Mouse (Mus musculus) embryonic facial prominence, embryonic 11.5 days (tissue): ENCODE measurements around the gene Lmx1b. TPM values are rescaled to one million over a fixed set of nuclear protein-coding genes. Genes with fewer than 3 reads are reported as not detected.
A peak's percentile ranks its signal among the peaks of the same experiment; 100 is the strongest.

Experiments used
- ATAC-seq: fragments of 200-750 bp; cut with Nextera tagmentation; replicated peaks from 2 replicates; pipeline ENCODE4 v1.8.0; 2017; ENCODE audit warnings: low read depth; ENCODE audit not compliant: insufficient number of reproducible peaks, low FRiP score, low TSS enrichment
- DNase-seq: peaks from one replicate; pipeline ENCODE4 v3.0.0-alpha.2; 2015; ENCODE audit warnings: low spot score
- H3K27ac ChIP-seq: fragments of 300-500 bp; sonication (generic); replicated peaks from 2 replicates; pipeline ENCODE4 v1.5.1; 2014; ENCODE audit warnings: mild to moderate bottlenecking, low read depth, low read length, control low read depth
- H3K27me3 ChIP-seq: fragments of 300-500 bp; sonication (generic); 2 replicates; pipeline ENCODE4 v1.6.1; 2014; ENCODE audit warnings: mild to moderate bottlenecking, low read length, moderate library complexity, mixed read lengths; ENCODE audit not compliant: control insufficient read depth, insufficient read depth
- H3K36me3 ChIP-seq: fragments of 300-500 bp; sonication (generic); replicated peaks from 2 replicates; pipeline ENCODE4 v1.6.1; 2014; ENCODE audit warnings: low read depth, mild to moderate bottlenecking, low read length, moderate library complexity, mixed read lengths; ENCODE audit not compliant: control insufficient read depth, insufficient read depth
- H3K4me1 ChIP-seq: fragments of 300-500 bp; sonication (generic); 2 replicates; pipeline ENCODE4 v1.6.1; 2014; ENCODE audit warnings: low read length, mixed read lengths; ENCODE audit not compliant: control insufficient read depth, insufficient read depth
- H3K4me2 ChIP-seq: fragments of 300-500 bp; sonication (generic); 2 replicates; pipeline ENCODE4 v1.6.1; 2014; ENCODE audit warnings: low read depth, mild to moderate bottlenecking, control low read depth, low read length, moderate library complexity
- H3K4me3 ChIP-seq: fragments of 300-500 bp; sonication (generic); 2 replicates; pipeline ENCODE4 v1.5.1; 2014; ENCODE audit warnings: low read depth, low read length, control low read depth
- H3K9ac ChIP-seq: fragments of 300-500 bp; sonication (generic); replicated peaks from 2 replicates; pipeline ENCODE4 v1.6.1; 2014; ENCODE audit warnings: mild to moderate bottlenecking, control low read depth, low read length
- H3K9me3 ChIP-seq: fragments of 300-500 bp; sonication (generic); replicated peaks from 2 replicates; pipeline ENCODE4 v1.6.1; 2016; ENCODE audit warnings: mild to moderate bottlenecking, low read length, inconsistent platforms, mixed read lengths; ENCODE audit not compliant: control insufficient read depth
- WGBS: fragments of 180-500 bp; shearing (Covaris S2); extraction: QIAGEN DNeasy Blood & Tissue Kit; methylation state at CpG from one replicate; pipeline ENCODE4 v1.1.7; 2014; 5-methylcytosine and 5-hydroxymethylcytosine counted together
- polyA plus RNA-seq: library from polyadenylated mRNA; unstranded; fragments of >200 nt; fragmentation: Nextera tagmentation; extraction: Ambion mirVana; gene quantifications from 2 replicates; pipeline ENCODE4 v1.2.1, GENCODE M21; 2014

The Lmx1b gene
- 1.2 TPM in 2 replicates for polyA plus RNA-seq

DNA sequence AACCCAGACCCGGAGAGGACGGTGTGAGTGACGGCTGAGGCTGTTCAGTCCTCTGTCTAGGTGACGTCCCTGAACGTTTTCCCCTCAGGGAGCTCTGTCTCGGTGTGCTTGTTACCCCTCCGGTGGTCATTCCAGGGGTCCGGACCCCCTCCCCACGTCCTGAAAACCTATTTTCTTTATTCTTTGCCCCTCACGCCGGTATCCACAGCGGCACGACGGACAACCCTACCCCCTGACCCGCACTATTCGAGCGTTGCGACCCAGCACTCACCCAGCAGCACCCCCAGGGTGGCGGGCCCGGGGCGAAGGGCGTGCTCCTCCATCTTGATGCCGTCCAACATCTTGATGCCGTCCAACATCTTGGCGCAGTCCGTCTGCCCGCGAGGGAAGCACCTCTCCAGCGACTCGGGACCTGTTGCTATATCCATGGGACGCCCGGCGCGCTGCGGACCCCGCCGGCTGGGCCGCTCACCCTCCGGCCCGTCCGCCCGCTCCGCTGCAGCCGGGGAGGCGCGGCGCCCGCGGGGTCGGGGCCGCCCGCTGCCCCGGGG is at the start of gene Lmx1b:
Lmx1b (minus strand) TSS at position 341 of the 551 bp plus-strand sequence.
- no peak for DNase-seq

DNA sequence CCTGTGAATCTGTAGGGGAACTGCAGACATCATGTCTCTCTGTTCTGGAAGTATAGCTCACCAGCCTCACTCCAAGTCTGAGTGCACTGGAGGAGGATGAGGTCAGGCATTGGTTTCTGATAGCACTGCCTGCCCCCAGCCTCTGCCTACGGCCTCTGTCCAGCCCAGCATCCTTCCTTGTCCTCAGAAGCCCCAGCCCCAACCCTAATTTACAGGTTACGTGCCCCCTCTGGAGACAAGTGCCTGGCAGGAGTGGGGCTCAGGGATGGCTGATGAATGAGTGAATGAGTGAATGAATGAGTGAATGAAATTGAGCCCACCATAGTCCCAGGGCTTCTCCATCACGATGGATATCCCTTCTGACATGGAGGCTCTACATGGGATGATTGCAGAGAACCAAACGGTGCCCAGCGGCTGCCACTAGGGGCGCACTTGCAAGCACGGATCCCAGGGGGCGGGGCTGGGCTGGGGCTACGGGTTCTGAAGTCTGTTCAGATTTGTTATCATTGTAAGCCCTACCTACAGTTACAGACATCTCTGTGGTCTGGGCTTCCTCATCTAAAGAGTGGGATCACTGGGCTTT is 49.7 kb upstream of the Lmx1b start:
- no peaks in the 10 kb centered on the region for H3K9me3 ChIP-seq
- ATAC-seq, result no peak
- H3K27me3 ChIP-seq, result peaks cover 4% of the 10 kb centered on the region; the same call in 1 of the 2 replicates
- no peak overlapping the region for H3K4me2 ChIP-seq
- no peak overlapping the region for H3K27ac ChIP-seq
- H3K4me1 ChIP-seq, result no peaks in the 10 kb centered on the region
- 25% methylated on average over 9 of the region's 9 CpGs for WGBS
- H3K36me3 ChIP-seq, result no peaks in the 10 kb centered on the region
- peak; percentile 69 for DNase-seq
- H3K4me3 ChIP-seq, result no peak overlapping the region
- H3K9ac ChIP-seq, result no peak overlapping the region

More for the DNA sequence above, at the start of gene Lmx1b:
- no peaks in the 10 kb centered on the region for H3K9me3 ChIP-seq
- WGBS, result under 1% methylated on average over 39 of the region's 53 CpGs
- peak within 1 kb of the TSS; percentile 42 for H3K4me3 ChIP-seq
- peaks cover 6% of the 10 kb centered on the region for H3K4me1 ChIP-seq
- H3K9ac ChIP-seq, result peak within 1 kb of the TSS; percentile 43
- no peak within 1 kb of the TSS; the same call in 1 of the 2 replicates for H3K27ac ChIP-seq
- peaks cover 84% of the 10 kb centered on the region for H3K27me3 ChIP-seq
- H3K4me2 ChIP-seq, result peak within 1 kb of the TSS; percentile 87
- H3K36me3 ChIP-seq, result no peaks in the 10 kb centered on the region
- no peak for ATAC-seq

DNA sequence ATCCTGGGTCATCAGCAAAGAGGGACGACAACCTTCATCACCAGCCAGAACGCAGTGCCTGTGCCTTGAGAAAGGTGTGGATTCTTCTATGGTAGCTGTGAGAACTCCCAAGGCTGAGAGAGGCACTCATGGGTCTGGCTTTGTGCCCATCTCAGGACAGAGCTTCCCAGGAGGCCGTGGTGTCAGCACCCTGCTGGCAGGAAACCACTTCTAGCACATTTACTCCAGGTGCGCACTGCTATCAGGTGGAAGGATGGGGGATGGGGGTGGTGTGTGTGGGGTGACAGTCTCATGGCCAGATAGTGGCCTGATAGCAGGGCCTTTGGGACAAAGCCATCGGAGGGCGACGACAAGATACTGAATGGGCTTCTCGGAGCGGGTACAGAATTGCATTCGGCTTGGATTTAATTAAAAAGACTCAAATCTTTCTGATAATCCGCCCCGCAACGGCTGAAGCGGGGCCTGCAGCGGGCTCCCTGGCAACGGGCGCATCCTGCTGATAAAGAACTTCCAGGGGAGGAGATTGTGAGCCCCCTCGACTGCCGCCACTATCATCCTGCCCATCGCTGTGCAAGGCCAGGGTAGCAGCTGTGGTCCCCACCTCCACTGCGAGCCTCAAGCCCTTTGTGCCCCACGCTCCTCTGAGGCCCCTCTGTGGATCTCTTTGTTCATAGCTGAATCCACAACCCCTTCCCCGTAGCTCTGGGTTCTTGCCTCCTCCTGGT is 49.0 kb upstream of the Lmx1b start:
- Histone ChIP-seq H3K27me3 (peaks cover 4% of the 10 kb centered on the region; the same call in 1 of the 2 replicates), H3K4me2 (no peak overlapping the region), H3K27ac (no peak overlapping the region), H3K4me3 (no peak overlapping the region), H3K36me3 (no peaks in the 10 kb centered on the region), H3K9me3 (no peaks in the 10 kb centered on the region), H3K9ac (no peak overlapping the region), H3K4me1 (no peaks in the 10 kb centered on the region)
- no peak for ATAC-seq
- WGBS, result 54% methylated on average over 23 of the region's 23 CpGs
- DNase-seq, result no peak

- no peaks in the 10 kb centered on the region for H3K36me3 ChIP-seq
- H3K4me2 ChIP-seq, result no peak overlapping the region
- no peak for DNase-seq
- no peak for ATAC-seq
- no peaks in the 10 kb centered on the region; the same call in 1 of the 2 replicates for H3K4me1 ChIP-seq
- no peaks in the 10 kb centered on the region for H3K9me3 ChIP-seq
- H3K27me3 ChIP-seq, result no peaks in the 10 kb centered on the region; the same call in 1 of the 2 replicates
- no peak overlapping the region for H3K9ac ChIP-seq
- H3K27ac ChIP-seq, result no peak overlapping the region
- 70% methylated on average over 4 of the region's 4 CpGs for WGBS
- H3K4me3 ChIP-seq, result no peak overlapping the region
These were observed 43.3 kb upstream of the Lmx1b start for GRCm38 (mm10) chr2:33683594-33683993.

- no peak for ATAC-seq
- no peak overlapping the region for H3K27ac ChIP-seq
These were observed 42.8 kb upstream of the Lmx1b start for GRCm38 (mm10) chr2:33683095-33683494.

DNA sequence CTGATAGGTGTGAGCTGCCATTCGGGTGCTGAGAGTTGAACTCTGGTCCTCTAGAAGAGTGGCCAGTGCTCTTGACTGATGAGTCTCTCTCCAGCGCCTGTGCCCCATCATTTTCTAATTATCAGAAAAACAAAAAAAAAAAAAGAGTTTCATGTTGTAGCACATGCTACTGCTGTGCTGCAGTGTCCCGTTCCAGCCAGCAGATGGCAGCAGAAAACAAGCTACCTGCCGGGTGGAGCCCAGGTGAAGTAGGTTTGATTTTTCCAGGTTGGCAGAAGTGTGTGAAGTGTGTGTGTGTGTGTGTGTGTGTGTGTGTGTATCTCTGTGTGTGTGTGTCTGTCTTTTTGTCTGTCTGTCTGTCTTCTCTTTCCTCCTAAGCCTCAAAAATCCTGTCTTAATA is 41.9 kb upstream of the Lmx1b start:
- Histone ChIP-seq H3K9me3 (no peaks in the 10 kb centered on the region), H3K36me3 (no peaks in the 10 kb centered on the region), H3K27me3 (no peaks in the 10 kb centered on the region; the same call in 1 of the 2 replicates), H3K4me3 (no peak overlapping the region), H3K9ac (no peak overlapping the region), H3K4me1 (no peaks in the 10 kb centered on the region; the same call in 1 of the 2 replicates), H3K4me2 (no peak overlapping the region), H3K27ac (no peak overlapping the region)
- DNase-seq (peak; percentile 78), ATAC-seq (no peak)
- WGBS, result 11% methylated on average over 4 of the region's 4 CpGs

More at GRCm38 (mm10) chr2:33683095-33683494, 42.8 kb upstream of the Lmx1b start:
- DNase-seq, result no peak
- H3K9ac ChIP-seq, result no peak overlapping the region
- 34% methylated on average over 6 of the region's 6 CpGs for WGBS
- H3K4me2 ChIP-seq, result no peak overlapping the region
- H3K4me3 ChIP-seq, result no peak overlapping the region
- no peaks in the 10 kb centered on the region for H3K36me3 ChIP-seq
- H3K9me3 ChIP-seq, result no peaks in the 10 kb centered on the region
- no peaks in the 10 kb centered on the region; the same call in 1 of the 2 replicates for H3K4me1 ChIP-seq
- no peaks in the 10 kb centered on the region; the same call in 1 of the 2 replicates for H3K27me3 ChIP-seq

GRCm38 (mm10) chr2:33678950-33679654 is 38.8 kb upstream of the Lmx1b start:
- H3K27ac ChIP-seq, result no peak overlapping the region
- no peaks in the 10 kb centered on the region; the same call in 1 of the 2 replicates for H3K4me1 ChIP-seq
- H3K4me3 ChIP-seq, result no peak overlapping the region
- H3K9ac ChIP-seq, result no peak overlapping the region
- no peaks in the 10 kb centered on the region for H3K36me3 ChIP-seq
- DNase-seq, result no peak
- H3K27me3 ChIP-seq, result no peaks in the 10 kb centered on the region; the same call in 1 of the 2 replicates
- no peaks in the 10 kb centered on the region for H3K9me3 ChIP-seq
- WGBS, result 76% methylated on average over 12 of the region's 12 CpGs
- H3K4me2 ChIP-seq, result no peak overlapping the region
- no peak for ATAC-seq
